Mouse (Mus musculus) mouse embryonic stem cell (cell line): ENCODE measurements around the gene M6pr.

Source experiments
- in situ Hi-C, 2 experiments: fragments of 300-500 bp; cut with MboI; formaldehyde crosslinking; loops; 1 replicate in 1 of 2; 3 replicates in 1 of 2; pipeline ENCODE4 v1.14.3; 2019 to 2020; ENCODE audit warnings: low sequenced_read_pairs in 2 of 2, low pct_unique_long_range_greater_than_20kb in 1 of 2, mixed read lengths in 1 of 2; ENCODE audit not compliant: unreplicated experiment in 1 of 2

The M6pr gene

GRCm38 (mm10) chr6:122295242-122295641 lies 13.3 kb upstream of the M6pr start:
- in situ Hi-C loops: no loop called here

GRCm38 (mm10) chr6:122296918-122297278 lies 11.6 kb upstream of the M6pr start:
- in situ Hi-C loops: no loop called here

GRCm38 (mm10) chr6:122297279-122298222 lies 11.0 kb upstream of the M6pr start:
- in situ Hi-C loops: no loop called here

- in situ Hi-C loops: no loop called here
Observed at GRCm38 (mm10) chr6:122298223-122298609, 10.3 kb upstream of the M6pr start.

- in situ Hi-C loops: loop anchor here (5.0 to 10.0 kb wide), 2 partner anchors 37 to 745 kb away; no protein-coding TSS in a partner anchor
Observed at GRCm38 (mm10) chr6:122299621-122300133, 8.8 kb upstream of the M6pr start.

- in situ Hi-C loops: loop anchor here (5.0 to 10.0 kb wide), 2 partner anchors 40 to 747 kb away; no protein-coding TSS in a partner anchor
Observed at GRCm38 (mm10) chr6:122302121-122302520, 6.4 kb upstream of the M6pr start.

- in situ Hi-C loops: loop anchor here (5.0 to 10.0 kb wide), 2 partner anchors 40 to 748 kb away; no protein-coding TSS in a partner anchor
Observed at GRCm38 (mm10) chr6:122302661-122303060, 5.9 kb upstream of the M6pr start.

- in situ Hi-C loops: loop anchor here (5.0 to 10.0 kb wide), 2 partner anchors 41 to 749 kb away; no protein-coding TSS in a partner anchor
Observed at GRCm38 (mm10) chr6:122303526-122303925, 5.0 kb upstream of the M6pr start.

- in situ Hi-C loops: loop anchor here (5.0 to 10.0 kb wide), 2 partner anchors 42 to 750 kb away; no protein-coding TSS in a partner anchor
Observed at GRCm38 (mm10) chr6:122304355-122304754, 4.2 kb upstream of the M6pr start.

- in situ Hi-C loops: loop anchor here (5.0 to 10.0 kb wide), 2 partner anchors 43 to 750 kb away; no protein-coding TSS in a partner anchor
Observed at GRCm38 (mm10) chr6:122304790-122305555, 3.5 kb upstream of the M6pr start.

- in situ Hi-C loops: loop anchor here in 1 of 2 experiments (10.0 kb wide), 1 partner anchor 752 kb away; no protein-coding TSS in a partner anchor
Observed at GRCm38 (mm10) chr6:122306707-122307106, 1.8 kb upstream of the M6pr start.

- in situ Hi-C loops: loop anchor here in 1 of 2 experiments (10.0 kb wide), 1 partner anchor 753 kb away; no protein-coding TSS in a partner anchor
Observed at GRCm38 (mm10) chr6:122308136-122308504, 400 bp upstream of the M6pr start.

- in situ Hi-C loops: loop anchor here in 1 of 2 experiments (10.0 kb wide), 1 partner anchor 755 kb away; no protein-coding TSS in a partner anchor
Observed at GRCm38 (mm10) chr6:122309446-122309960, 983 bp downstream of the M6pr start.

GRCm38 (mm10) chr6:122310187-122310820 lies 1.8 kb downstream of the M6pr start:
- in situ Hi-C loops: loop anchor here in 1 of 2 experiments (5.0 kb wide), 1 partner anchor 82 kb away; no protein-coding TSS in a partner anchor

- in situ Hi-C loops: no loop called here
Observed at GRCm38 (mm10) chr6:122318726-122319125, 10.2 kb downstream of the M6pr start.

GRCm38 (mm10) chr6:122325361-122325975 lies 16.9 kb downstream of the M6pr start:
- in situ Hi-C loops: no loop called here

GRCm38 (mm10) chr6:122333081-122333612 lies 24.6 kb downstream of the M6pr start:
- in situ Hi-C loops: no loop called here
